Mouse (Mus musculus): Measurements from ENCODE around the gene Emp3.

DNA sequence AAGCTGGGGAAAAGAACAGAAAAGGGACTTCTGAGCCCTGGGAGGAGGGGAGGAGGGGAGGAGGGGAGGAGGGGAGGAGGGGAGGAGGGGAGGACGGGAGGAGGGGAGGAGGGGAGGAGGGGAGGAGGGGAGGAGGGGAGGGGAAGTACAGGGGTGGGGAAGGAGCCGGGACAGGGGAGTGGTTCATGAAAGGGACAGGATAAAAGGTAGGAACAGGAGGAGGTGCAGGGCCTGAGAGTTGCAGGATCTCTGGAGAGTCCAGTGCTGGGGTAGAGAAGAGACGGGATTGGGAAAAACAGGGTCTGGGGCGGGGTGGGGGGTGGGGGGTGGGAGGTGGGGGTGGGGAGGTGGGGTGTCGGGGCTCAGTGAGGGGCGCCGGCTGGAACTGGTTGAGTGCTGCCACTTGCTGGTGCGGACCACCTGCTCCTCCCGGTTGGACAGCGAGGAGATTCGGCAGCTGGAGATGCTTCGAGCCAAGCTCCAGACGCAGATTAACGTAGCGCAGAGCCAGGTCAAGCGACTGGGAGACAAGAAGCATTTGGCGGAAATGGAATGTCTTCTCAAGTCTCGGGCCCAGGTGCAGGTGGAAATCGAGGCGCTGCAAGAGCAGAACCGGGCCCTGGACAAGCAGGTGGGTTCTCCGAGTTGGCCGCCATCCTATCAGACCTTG lies 7.6 kb upstream of the Emp3 start:
- no peak for TF ChIP-seq POLR2A (IDR thresholded peaks at IDR 0.05; ENCODE audit: low read depth, low read length)
- no peak for TF ChIP-seq CTCF (conservative IDR thresholded peaks at IDR 0.05; ENCODE audit: insufficient read depth, insufficient read length, low read depth, low read length)

All from kidney, adult 2 months (tissue).